Mouse (Mus musculus) ovary, postnatal 10 days (tissue): ENCODE results near the gene Rad54l.

Experiments
- DNase-seq: peaks from one replicate; pipeline ENCODE4 v3.0.0; 2022; ENCODE audit warnings: low spot score

Rad54l gene

DNA sequence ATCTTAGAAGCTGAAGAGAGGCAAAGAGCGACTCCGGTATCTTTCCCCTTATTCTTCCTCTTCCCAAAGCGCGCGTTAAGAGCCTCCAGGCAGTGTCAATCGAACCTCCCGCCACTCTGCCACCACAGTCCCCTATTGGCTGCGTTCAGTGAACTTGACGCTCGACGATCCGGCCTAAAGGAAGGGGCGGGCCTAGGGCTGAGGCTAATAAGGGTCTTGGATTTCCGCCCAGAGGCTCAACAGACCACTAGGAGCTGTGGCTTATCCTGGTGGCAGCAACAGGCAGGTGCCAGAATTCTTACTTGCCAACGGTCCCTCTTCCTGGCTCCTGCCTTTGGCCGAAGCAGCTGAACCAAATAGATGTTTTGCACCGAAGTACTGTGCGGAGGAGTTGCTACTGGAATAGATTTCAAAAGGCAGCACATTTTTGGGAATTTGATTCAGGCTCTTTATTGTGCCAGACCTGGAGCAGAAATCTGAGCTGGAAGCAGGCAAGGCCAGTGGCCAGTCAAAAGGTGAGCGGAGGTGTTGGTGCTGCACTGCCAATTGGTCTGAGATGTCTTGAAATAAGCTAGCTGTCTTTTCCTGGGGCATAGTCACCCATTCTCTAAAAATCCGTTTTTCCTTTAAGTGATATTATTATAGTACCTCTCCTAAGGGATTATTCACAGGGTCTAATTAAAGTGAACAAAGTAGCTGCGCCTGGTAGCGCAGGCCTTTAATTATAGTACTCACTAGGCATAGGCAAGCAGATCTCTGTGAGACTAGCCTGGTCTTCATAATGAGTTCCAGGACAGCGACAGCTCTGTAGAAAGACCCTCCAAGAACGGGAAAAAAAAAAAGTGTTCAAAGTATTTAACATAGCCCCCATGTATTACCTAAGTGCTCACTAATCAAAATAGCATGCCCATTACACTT, at the start of gene Rad54l, which contains the start of gene Pomgnt1:
Rad54l (minus strand) TSS at position 89 of the 918 bp plus-strand sequence.
Pomgnt1 (plus strand) TSS at position 239 of the 918 bp plus-strand sequence.
- peak; percentile 33 for DNase-seq

DNA sequence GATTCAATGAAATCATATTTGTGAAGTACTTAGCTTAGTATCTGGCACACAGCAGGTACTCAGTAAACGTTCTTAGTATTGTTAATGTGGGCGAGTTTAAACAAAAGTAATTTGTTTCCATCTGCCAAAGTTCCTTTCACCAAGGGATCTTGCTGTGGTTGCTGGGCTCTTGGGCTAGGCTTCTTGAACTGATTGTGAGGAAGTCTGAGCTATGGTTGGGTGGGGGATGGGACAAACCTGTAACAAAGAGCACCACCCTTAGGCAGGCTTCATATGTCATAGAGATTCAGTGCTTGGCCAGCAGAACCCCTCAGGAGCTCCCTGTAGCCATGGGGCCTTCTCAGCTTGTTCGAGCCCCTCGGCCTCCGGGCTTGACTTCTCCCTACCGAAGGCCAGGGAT, 49.6 kb upstream of the Rad54l start, which contains the start of the genes 1700042G07Rik and Gm49337:
1700042G07Rik (plus strand) TSS at position 301 of the 400 bp plus-strand sequence.
Gm49337 (plus strand) TSS at position 313 of the 400 bp plus-strand sequence.
- no peak for DNase-seq

DNA sequence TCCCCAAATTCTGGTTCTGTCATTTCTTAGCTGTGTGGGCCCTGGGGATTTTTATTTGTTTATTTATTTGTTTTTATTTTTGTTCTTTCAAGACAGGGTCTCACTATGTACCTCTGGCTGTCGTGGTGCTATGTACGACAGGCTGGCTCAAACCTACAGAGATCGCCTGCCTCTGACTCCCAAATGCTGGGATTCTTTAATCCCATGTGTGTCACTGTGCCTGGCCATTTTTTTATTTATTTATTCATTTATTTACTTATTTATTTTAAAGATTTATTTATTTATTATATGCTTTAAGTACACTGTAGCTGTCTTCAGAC, 45.8 kb upstream of the Rad54l start:
- no peak for DNase-seq

DNA sequence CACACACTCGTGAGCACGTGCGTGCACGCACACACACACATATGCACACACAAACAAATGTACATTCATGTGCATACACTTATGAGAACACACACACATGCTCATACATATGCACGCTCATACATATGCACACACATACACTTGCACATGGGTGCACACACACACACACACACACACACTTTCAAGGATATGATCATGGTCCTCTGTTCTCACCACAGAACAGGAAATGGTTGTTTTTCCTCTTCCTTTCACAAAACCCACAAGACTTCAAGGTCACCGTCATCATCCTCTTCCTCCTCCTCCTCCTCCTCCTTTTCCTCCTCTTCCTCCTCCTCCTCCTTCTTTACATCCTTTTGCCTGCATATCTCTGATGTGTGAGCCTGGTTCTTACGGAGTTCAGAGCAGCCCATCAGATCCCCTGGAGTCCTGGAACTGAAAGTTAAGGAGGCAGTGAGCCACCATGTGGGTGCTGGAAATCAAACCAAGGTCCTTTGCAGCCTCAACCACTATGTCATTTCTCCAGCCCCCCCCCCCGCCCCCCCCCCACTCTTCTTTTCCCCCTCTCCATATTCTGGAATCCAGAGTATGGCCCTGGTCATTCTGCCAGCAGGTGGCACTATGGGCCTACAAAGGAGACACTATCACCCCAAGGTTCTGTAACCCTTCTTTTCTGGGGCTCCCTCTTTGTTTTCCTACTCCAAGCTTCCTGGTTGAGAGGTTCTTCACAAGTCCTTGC, 45.3 kb upstream of the Rad54l start:
- DNase-seq: no peak

DNA sequence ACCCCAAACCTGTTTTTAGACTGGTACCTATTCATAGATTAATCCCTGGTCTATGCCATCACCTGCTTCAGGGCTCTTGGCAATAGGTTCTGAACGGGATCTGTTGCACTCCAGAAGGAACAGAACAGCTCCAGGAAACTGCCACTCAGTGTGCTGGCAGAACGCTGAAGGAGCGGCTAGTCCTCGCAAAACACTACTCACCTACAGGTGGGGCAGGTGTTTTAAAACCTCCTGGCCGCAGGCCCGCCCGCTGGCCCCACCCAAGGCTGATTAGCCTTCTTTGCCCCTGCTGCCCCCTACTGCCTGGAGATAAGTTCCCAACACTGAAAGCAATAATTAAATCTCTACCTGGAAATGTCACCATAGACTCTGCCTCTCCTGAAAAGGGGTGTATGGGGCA, 43.9 kb upstream of the Rad54l start, which contains the start of gene Tspan1:
Tspan1 (minus strand) TSS at position 198 of the 400 bp plus-strand sequence.
- no peak for DNase-seq

DNA sequence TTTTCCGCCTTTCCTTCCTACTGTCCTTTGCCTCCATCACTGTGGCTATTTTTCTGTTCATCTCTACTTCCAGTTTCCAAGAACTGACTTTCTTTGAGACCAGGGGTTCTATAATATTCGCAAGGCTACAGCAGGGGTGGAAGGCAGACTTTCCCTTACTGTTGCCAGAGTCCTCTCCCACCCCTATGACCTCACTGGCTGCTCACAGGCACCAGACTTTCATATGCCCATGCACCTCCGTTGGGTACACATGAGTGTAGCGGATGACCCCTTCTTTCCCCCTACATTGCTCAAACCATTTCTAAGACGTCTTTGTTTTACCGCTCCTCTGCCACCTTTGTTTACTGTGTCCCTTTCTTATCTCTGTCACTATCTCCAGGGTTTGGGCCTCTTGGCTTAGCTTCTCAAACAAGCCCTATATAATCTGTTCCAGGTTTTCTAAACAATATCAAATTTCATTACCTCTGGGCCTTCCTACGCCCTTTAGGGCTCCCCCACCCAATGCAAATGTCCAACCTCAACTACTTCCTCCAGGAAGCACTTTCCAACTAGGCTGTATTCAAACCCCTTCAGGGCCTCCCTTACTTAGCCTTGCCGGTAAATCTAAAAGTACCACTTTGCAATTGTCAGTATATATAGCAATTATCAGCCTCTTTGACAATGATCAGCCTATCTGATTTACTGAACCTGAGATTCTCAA, 42.4 kb upstream of the Rad54l start:
- DNase-seq: no peak

DNA sequence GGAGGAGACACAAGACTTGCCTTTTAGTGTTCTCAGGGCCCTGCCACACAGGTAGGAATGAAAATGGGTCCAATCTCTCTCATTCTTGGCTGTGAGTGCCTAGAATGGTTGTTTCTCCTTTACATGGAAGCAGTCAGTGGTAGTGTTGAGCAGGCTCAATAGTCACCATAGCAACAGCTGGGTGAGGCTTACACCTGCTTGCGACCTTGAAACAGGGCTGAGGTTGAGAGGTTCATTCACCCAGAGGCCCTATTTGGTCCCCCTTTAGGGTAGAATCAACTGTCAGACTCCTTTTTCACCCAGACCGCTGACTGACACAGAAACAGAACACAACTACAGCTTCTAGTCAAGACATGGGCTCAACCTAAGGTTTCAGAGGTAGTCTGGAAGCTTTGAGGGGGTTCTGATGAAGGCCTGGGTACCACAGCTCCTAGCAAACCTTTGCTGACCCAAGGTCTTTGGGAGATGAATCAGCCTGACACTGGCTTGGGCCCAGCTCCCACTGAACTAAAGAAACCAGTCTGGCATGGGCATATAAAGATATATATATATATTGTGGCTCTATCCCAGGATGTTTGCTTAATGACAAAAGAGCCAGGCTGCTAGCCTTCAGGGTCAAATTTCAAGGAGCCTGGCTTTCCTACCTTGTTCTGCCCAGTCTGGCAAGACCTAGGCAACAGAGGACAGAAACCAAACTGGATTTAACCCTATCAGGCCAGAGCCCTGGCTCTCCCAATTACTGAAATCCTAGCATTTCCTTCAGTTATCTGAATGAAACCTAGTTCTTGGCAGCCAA, 41.5 kb upstream of the Rad54l start:
- DNase-seq: no peak

DNA sequence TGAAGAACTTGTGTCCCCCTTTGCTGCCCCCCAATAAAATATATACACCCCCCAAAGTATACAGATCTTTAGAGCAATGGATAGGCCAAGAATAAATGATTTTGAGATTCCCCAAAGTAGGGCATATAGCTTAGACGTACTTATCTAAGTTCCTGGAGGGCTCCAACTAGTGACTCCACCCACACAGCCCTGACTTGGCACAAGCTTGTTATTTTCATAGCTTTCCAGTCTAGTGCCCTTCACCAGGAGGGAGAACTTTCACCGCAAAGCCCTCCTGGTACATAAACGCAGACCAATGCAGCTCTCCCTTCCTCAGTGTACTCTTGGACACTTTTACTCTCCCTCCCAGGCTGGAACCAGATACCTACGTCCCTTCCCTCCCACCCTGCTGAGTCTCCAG, 38.7 kb upstream of the Rad54l start:
- DNase-seq: no peak

DNA sequence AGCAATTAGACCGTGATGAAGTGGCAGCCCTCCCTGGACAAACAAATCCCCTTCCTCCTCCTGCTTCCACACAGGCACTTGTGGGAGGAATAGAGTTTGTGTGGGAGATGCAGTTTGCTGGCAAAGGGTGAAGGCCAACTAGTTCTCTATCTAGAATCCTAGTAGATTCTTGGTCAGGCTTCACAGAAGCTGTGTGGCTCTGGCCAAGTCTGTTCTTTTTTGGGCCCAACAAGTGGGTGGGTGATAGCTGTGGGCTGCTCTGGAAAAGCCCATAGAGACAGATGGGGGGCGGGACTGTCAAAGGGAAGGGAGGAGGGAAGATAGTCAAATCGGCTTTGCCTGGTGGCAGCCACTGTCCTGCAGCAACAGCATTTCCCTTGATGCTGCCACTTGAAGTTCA, 37.3 kb upstream of the Rad54l start:
- no peak for DNase-seq

DNA sequence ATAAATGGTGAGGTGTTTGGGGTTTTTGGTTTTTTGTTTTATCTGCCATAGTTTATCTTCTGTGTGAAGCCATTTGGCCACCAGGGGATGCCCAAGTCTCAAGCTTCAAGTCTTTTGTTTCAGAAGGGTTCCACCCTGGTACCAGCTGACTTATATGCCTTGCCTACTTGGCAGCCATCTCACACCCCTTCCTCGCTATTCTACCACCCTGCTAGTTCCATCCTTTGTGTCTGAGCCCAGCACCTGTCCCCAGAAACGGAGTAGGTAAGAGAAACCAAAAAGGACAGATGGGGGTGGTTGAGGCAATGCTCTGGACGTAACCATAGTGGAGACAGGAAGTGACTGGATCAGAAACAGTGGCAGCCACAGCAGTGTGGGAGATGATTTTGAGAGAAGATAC, 36.4 kb upstream of the Rad54l start:
- no peak for DNase-seq

DNA sequence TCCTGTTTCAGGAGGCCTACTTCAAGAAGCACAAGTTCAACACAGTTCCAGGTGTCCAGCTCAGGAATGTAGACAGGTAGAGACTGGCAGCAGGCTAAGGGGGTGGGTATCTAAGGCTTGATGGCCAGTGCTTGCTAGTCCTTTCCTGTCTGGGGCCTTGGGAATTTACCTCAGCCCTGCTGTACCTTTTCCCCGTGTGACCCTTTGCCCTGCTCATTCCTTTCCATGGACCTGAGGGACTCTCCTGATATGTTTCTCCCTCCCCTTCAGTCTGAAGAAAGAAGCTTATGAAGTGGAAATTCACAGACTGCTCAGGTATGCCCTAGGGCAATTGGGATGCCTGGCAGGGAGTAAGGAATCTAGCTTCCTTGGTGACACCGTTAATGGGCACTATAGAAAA, 34.4 kb upstream of the Rad54l start:
- DNase-seq: no peak

DNA sequence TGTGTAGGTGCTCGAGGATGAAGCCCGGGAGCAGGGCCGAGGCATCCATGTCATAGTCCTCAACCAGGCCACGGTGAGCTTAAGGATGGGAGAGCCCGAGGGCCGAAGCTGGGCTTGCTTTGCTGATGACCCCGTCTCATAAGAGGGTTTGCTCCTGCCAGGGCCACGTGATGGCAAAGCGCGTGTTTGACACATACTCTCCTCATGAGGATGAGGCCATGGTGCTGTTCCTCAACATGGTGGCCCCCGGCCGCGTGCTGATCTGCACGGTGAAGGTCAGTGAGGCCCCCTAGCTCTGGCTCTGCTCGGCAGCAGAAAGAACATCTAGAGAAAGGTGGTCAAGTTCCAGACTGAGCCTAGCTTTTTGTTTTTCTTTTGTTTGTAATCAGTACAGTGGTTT, 29.2 kb upstream of the Rad54l start:
- no peak for DNase-seq

DNA sequence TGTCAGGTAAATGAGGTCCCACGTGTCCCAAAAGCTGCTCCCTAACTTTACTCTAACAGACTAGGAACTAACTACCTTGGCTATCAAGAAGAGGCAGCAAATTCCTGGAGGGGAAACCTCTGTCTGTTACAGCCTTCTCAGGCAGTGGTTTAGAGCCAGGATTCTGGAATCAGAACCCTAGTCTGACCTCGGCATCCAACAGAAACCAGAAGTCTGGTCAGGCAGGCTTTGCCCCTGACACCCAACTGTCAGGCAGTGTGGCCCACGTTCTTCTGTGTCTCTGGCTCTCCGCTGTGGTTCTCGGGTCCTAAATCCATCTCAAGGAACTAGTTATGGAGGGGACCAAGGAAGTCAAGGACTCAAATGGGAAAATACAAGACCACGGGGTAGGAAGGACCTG, 27.7 kb upstream of the Rad54l start, which contains the start of gene Lurap1:
Lurap1 (minus strand) TSS at position 101 of the 400 bp plus-strand sequence.
- no peak for DNase-seq

DNA sequence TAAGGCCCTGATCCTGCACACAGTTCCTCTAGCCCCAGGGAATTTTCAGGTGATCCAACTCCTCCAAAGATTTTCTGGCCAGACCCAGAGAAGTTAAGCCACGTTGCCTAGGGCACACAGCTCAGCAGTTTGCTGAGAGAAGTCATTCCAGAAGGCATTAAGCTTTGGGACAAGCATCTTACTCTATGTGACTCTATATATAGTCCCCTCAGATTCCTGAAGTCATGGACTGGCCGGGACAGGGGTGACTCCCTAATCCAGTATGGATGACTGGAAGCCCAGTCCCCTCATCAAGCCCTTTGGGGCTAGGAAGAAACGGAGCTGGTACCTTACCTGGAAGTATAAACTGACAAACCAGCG, 27.4 kb upstream of the Rad54l start:
- DNase-seq: no peak

DNA sequence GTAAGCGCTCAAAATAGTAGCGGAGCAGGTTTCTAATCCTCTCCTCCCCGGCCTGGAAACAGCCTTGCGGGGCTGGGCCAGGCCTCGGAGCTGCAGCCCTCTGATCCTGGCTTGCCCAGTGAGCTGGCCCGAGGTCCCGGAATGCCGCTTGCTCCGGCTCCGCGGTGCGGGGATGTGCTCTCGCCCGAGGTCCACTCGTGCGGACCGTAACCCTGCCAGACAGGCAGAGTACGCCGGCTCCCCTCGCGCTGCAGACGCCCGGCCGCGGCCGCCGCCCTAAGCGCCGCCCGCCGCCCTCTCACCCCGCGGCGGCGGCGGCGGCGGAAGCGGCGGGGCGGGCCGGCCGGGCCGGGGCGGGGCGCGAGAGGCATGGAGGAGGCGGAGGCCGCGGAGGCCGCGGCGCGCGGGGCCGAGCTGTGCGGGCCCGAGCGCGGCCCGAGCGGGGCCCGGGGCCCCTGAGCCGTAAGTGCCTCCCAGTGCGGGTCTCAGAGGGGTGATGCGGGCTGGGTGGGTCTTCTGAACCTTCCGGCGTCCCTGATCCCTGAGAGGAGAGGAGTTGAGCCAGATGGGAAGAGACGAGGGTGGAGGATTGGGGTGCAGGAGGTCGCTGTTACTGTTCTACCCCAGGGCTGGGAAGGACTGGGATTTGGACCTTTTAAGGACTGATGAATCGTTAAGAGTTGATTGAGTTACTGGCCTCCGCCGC, 26.8 kb upstream of the Rad54l start:
- DNase-seq: peak; percentile 33

DNA sequence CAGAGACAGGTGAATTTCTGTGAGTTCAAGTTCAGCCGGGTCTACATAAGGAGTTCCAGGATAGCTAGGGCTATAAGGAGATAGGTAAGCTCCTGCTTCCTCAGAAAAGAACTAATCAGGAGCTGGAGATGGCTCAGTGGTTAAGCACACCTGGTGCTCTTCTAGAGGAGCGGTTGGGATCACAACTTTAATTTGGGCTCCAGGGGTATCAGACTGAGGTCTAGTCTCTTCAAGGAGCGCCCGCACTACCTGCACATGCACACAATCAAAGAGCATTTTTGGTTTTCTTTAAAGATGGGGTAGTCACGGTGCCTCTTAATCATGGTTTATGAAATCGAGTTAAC, 26.3 kb upstream of the Rad54l start:
- no peak for DNase-seq

DNA sequence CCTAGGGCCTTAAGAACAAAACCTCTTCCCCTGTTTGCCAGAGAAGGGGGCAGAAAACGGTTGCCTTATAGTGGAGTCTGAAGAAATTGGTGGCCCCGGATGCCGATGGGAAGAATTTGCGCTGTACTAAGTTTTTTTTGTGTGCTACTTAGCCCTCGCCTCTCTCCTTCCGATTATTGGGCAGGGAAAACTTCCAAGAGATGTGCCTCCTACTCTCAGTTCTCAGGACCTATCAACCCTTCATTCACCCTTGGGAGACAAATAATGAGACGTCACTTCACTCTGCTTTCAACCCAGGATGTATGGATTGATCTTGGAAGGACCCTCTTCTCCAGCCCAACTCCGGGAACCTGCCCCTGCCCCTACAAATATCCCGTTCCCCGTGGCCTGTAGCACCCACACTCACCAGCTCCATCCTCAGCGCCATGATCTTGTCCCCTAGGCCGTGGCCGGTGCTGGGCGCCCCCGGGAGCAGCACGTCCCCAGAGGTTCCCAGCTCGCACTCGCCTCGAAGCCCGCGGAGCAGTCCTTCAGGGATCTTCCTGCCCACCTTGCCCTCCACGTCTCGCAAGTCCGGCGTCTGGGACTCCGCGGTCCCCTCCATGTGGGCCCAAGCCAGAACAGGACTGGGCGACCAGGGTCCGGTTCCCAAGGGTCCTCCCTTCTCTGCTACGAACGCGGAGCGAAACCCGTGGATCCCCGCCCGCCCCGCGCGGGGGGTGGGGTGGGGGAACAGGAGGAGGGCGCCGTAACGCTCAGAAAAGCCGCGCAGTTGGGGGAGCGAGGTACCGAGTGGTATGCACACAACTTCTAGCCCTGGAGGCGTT, 20.6 kb upstream of the Rad54l start:
- DNase-seq: peak; percentile 56

DNA sequence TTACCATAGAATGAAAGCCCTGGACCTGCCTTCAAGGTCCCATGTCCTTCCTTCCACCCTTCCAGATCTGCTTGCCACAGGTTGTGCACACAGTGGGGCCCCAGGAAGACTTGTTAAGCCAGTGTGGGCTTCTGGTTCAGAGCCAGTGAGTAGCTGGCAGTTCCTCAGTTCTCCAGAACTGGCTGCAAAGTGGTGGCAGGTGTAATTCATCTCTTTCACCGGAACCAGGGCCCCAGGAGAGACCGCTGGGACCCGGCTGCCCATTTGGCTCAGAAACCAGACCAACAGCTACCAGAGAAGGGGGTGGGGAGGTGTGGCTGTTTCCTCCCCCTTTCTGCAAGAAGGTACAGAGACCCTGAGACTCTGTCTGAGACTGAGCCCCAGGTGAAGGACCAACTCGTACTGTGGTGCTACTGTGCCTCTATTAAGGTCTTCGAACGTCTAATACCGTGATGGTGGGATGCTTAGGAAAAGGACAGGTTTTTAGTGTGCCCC, 19.9 kb upstream of the Rad54l start:
- no peak for DNase-seq

DNA sequence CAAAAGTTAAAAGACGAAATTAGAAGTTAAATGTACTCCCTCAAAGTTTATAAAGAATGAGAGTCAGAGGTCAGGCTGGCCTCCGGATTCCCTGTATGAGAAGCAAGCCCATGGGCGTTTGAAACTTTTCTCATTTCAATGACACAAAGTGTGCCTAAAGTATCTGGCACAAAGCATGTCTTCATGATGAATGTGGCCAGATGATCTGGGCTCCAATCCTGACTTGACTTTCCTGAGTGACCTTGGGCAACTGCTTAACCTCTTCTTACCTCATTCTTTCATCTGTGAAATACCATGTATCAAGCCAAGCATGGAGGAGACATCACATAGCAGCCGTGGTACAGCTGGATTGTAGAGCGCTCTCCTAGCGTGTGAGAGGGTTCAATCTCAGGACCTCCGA, 18.8 kb upstream of the Rad54l start:
- no peak for DNase-seq

DNA sequence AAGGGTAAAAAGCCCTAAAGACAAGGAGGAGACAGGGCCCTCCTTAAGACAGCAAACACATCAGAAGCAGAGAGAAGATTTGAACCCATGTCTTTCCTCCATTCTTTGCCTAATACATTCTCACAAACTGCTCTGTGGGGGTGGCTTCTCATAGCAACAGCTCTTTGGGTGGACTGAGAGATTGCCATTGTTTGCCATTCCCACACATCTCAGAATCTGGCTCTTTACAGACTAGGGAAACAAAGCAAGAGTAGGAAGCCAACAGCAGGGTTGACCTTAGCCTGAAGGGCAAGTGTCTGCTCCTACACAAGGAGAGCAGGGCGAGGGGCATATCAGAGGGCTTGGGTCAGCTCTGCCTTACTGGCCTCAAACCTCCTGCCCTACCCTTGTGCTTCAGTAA, 18.2 kb upstream of the Rad54l start:
- no peak for DNase-seq
